Mouse (Mus musculus): ENCODE results near the gene Nek6.

The Nek6 gene

DNA sequence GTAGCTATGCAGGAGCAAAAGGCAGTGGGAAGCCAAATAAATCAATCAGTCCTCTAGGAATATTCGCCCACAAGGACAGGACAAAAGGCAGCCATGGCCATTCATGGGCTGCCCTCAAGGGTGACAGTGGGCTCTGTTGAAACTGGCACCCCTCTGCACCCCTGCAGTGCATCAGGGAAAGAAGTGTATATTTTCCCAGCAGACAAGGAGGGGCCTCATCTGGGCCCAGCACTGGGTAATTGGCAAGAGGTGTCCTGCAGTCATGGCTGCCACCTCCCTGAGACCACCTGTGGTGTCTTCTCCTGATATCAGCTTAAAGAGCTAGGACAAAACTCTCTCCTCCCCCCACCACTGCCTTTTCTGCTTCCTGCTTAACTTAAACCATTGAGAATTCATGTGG lies 68.1 kb downstream of the Nek6 start:
- no peak for DNase-seq (ENCODE audit: low spot score)

DNA sequence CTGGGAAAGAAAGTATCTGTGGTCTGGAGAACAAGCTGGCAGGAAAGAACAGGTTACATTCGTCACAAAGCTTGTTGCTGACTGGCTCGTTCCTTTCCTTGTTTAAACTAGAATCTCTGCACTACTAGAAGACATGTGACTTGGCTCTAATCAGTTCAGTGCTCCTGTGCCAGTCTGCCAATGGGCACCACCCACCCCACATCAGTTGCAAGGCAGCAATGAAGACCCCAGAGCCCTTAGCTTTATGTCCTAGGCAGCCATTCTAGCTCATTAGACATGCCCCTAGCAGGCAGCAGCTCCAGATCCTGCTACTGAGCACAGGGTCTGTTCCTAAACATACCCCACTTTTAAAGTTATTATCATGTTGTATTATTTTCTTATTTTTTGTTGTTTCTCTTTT lies 72.5 kb downstream of the Nek6 start:
- DNase-seq (ENCODE audit: low spot score), result no peak

GRCm38 (mm10) chr2:38584514-38585378 lies 73.3 kb downstream of the Nek6 start:
- no peak for DNase-seq (ENCODE audit: low spot score)

GRCm38 (mm10) chr2:38585379-38585736 lies 73.9 kb downstream of the Nek6 start:
- no peak for DNase-seq (ENCODE audit: low spot score)

- DNase-seq (ENCODE audit: low spot score), result no peak
These were observed 75.3 kb downstream of the Nek6 start for GRCm38 (mm10) chr2:38586733-38587132.

DNA sequence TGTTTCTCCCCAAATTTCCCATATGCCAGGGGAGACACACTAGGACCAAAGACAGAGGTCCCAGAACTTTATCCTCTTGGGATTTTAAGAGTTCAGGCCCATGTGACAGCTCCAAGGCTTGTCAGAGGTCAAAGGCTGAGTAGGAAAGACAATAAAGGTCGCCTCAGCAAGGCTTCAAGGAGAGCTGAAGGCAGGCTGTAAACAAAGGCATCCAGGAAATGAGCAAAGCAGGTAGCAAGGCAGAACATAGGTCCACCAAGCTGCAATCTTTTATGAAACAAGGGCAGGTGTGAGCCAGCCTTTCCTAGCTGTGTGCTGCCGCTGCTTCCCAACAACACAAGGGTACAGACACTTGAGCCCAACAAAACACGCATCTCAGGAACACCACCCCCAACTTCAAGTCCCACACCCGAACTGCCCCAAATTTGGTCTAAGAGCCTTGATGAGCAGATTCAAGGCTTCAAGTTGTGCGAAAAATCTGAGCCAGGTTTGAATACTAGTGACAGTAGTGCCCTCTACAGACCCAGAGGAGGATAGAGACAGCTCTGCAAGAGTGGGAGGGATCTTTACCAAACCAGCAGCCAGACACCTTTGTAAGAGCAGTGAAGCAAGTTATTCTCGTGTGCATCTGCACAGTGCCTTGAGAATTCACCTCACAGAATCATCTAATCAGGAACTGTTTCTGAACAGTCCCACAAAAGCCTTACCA lies 80.5 kb downstream of the Nek6 start:
- DNase-seq (ENCODE audit: low spot score), result no peak

DNA sequence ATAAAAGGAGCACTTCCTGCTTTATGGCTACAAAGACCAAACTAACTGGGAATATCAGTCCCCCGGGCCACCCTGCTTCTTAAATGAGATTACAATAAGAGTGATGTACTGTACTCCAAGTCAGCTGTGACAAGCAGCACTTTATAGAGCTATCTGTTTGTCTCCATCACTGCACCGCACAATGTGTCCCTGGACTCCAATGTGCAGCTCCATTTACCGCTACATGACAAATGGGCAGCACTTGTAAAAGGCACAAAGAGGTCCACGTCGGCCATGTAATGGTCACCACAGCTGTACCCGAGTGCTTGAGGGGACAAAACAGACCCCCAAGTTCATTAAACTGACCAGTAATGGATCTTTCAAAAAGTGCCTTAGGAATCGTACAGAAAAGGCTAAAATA lies 83.4 kb downstream of the Nek6 start:
- no peak for DNase-seq (ENCODE audit: low spot score)

- DNase-seq (ENCODE audit: low spot score), result no peak
These were observed 86.5 kb downstream of the Nek6 start for GRCm38 (mm10) chr2:38597896-38598295.

- DNase-seq (ENCODE audit: low spot score), result no peak
These were observed 87.0 kb downstream of the Nek6 start for GRCm38 (mm10) chr2:38598395-38598794.

DNA sequence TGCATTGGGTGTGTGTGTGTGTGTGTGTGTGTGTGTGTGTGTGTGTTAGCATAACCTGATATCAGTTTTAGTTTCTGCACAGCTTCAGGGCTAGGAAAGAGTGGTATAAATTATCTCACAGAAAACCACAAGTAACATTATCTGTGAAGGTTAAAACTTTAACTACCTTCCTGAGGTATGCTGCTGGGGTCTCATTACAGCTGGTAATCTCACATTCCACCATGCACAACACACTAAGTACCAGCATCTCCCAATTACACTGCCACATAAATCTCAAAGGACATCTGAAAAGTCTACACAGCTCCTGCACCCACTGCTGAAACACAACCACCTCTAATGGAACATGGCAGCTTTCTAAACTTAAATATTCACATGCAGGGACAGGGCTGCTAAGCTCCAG lies 89.4 kb downstream of the Nek6 start:
- DNase-seq (ENCODE audit: low spot score), result no peak

GRCm38 (mm10) chr2:38607716-38608115 lies 96.3 kb downstream of the Nek6 start:
- no peak for DNase-seq (ENCODE audit: low spot score)

- no peak for DNase-seq (ENCODE audit: low spot score)
These were observed 97.4 kb downstream of the Nek6 start for GRCm38 (mm10) chr2:38608831-38609309.

DNA sequence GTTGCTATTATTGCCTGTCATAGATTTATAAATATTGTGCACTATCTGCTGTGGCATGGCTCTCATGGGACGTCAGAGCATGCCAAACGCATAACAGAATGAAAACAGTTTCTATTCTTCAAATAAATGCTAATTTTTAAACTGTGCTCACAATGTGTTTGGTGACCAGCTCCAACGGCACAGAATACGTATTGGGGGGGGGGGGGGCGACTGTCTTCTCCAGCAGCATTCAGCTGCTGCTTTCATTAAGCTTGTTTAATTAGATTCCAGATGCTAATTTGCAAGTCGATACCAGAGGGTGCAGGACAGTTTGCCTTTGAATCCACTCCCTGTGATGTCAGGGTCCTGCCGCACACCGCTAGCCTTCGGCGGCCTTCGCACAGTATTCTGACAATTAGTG lies 97.9 kb downstream of the Nek6 start:
- no peak for DNase-seq (ENCODE audit: low spot score)

- no peak for DNase-seq (ENCODE audit: low spot score)
These were observed 98.7 kb downstream of the Nek6 start for GRCm38 (mm10) chr2:38610161-38610560.

DNA sequence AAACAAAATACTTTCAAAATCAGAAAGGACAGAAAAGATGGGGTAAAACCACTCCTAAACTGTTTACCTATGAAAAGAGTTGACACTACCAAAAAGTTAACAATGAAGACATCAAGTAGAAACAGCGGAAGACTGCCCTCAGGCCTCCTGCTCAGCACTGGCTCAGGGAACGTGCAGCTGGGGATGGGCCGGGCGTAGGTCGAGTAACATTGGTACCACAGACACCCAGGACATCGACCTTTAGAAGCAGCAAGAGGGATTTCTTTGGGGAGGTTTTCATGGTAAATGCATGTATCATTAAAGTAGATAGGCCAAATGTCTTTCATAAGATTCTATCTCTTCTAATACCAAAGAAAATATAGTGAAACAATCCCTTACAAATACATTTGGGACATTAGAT lies 101.2 kb downstream of the Nek6 start:
- DNase-seq (ENCODE audit: low spot score), result no peak

- DNase-seq (ENCODE audit: low spot score), result no peak
These were observed 102.1 kb downstream of the Nek6 start for GRCm38 (mm10) chr2:38613576-38613975.

DNA sequence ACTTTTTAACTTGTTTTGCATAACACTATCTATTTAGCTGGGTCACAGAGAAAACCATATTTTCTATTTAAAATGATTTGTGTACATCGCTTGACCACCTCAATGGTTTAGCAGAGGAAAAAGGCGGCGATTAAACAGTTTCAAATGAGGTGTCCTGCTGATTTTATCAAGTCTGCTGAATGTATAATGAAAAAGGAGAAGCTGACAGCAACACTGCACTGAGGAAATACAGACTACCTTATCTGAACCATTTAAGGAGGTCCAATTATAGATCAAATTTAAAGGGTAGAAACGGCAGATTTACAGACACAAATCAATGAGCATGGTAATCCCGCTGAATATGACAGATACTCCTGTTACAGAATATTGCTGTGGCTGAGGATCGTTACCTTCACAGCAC lies 103.0 kb downstream of the Nek6 start:
- no peak for DNase-seq (ENCODE audit: low spot score)

GRCm38 (mm10) chr2:38616072-38616471 lies 104.6 kb downstream of the Nek6 start:
- no peak for DNase-seq (ENCODE audit: low spot score)

DNA sequence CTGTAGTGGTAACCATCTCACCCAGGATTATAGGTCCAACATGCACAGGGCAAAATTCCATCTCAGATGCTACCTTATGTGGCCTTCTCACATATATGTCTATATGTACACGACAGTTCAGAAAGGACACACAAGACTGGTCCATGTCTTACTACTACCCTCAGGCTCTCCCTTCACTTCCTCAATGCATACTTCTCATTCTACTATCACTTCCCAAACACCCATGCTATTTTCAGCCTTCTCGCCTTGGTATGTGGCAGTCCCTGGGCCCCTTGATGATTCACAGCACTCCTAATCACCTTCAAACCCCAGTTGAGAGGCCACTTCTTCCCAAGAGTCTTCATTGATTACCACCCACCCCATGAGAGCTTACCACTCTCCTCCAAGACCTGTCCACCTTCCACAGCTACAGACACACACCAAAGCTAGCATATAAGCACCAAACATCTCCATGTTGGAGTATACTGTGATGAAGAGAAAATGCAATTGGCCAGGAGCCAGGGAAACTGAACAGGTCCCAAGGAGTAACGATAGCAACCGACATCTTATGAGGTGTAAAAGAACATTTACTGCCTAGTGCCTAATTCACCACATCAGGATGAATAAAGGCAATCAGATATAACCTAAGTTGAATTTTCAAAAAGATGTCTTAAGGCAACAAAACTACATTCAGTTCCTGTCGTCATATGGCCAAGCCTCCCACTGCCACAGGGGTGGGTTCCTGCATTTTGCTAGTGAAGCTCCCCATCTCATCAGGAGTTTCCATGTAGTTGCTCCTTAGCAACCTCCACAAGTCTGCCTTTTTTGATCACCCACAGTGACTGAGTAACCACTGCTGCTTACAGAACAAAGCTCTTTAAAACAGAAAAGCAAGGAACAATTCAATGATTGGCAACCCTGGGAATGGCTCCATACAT lies 105.8 kb downstream of the Nek6 start:
- no peak for DNase-seq (ENCODE audit: low spot score)

DNA sequence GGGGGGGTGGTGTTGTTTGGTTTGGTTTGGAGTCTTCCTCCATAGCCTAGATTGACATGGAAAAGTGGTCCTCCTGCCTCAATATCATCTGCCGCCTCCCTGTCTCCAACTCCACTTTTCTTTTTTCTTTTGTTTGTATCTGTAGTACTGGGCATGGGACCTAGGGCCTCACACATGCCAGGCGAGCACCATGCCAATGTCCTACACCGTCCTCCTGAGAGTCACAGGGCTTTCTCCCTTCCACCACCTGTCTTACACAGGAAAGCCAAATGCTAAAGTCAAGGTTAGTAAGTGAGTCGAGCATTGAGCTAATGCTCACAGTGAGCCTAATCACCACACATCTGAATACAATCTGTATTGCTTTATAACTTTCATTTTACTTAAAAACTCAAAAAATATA lies 108.3 kb downstream of the Nek6 start:
- no peak for DNase-seq (ENCODE audit: low spot score)

- no peak for DNase-seq (ENCODE audit: low spot score)
These were observed 109.6 kb downstream of the Nek6 start for GRCm38 (mm10) chr2:38621076-38621475.

- DNase-seq (ENCODE audit: low spot score), result no peak
These were observed 110.2 kb downstream of the Nek6 start for GRCm38 (mm10) chr2:38621610-38622021.
